Mouse (Mus musculus) forebrain, embryonic 11.5 days (tissue): ENCODE measurements around the gene Pax8. TPM values are rescaled to one million over a fixed set of nuclear protein-coding genes. Genes with fewer than 3 reads are reported as not detected.

Experiments used
- ATAC-seq: fragments of 200-750 bp; cut with Nextera tagmentation; replicated peaks from 2 replicates; pipeline ENCODE4 v1.8.0; 2017; ENCODE audit warnings: moderate TSS enrichment; ENCODE audit not compliant: low FRiP score
- DNase-seq: peaks from one replicate; pipeline ENCODE4 v3.0.0-alpha.2; 2017; ENCODE audit warnings: low spot score
- H3K27ac ChIP-seq: fragments of 300-500 bp; sonication (generic); 2 replicates; pipeline ENCODE4 v1.5.1; 2014; ENCODE audit warnings: low read depth, low read length
- H3K27me3 ChIP-seq: fragments of 300-500 bp; sonication (generic); 2 replicates; pipeline ENCODE4 v1.6.1; 2014; ENCODE audit warnings: mild to moderate bottlenecking, low read length, mixed read lengths; ENCODE audit not compliant: control insufficient read depth, insufficient read depth
- H3K36me3 ChIP-seq: fragments of 300-500 bp; sonication (generic); 2 replicates; pipeline ENCODE4 v1.6.1; 2014; ENCODE audit warnings: mild to moderate bottlenecking, low read length, moderate library complexity, mixed read lengths; ENCODE audit not compliant: control insufficient read depth, insufficient read depth
- H3K4me1 ChIP-seq: fragments of 300-500 bp; sonication (generic); replicated peaks from 2 replicates; pipeline ENCODE4 v1.6.1; 2014; ENCODE audit warnings: low read length, mixed read lengths; ENCODE audit not compliant: control insufficient read depth, insufficient read depth
- H3K4me2 ChIP-seq: fragments of 300-500 bp; sonication (generic); 2 replicates; pipeline ENCODE4 v1.6.1; 2014; ENCODE audit warnings: low read depth, mild to moderate bottlenecking, low read length, moderate library complexity, mixed read lengths; ENCODE audit not compliant: severe bottlenecking
- H3K4me3 ChIP-seq: fragments of 300-500 bp; sonication (generic); 2 replicates; pipeline ENCODE4 v1.5.1; 2014; ENCODE audit warnings: low read depth, low read length
- H3K9ac ChIP-seq: fragments of 300-500 bp; sonication (generic); 2 replicates; pipeline ENCODE4 v1.6.1; 2014; ENCODE audit warnings: low read length
- H3K9me3 ChIP-seq: fragments of 300-500 bp; sonication (generic); 2 replicates; pipeline ENCODE4 v1.6.1; 2016; ENCODE audit warnings: low read length, mixed read lengths; ENCODE audit not compliant: control insufficient read depth
- WGBS: fragments of 180-500 bp; shearing (Covaris S2); extraction: QIAGEN DNeasy Blood & Tissue Kit; methylation state at CpG from one replicate; pipeline ENCODE4 v1.1.7; 2014; 5-methylcytosine and 5-hydroxymethylcytosine counted together
- polyA plus RNA-seq: library from polyadenylated mRNA; unstranded; fragments of >200 nt; fragmentation: Nextera tagmentation; extraction: Ambion mirVana; gene quantifications from 2 replicates; pipeline ENCODE4 v1.2.1, GENCODE M21; 2014

The Pax8 gene
- polyA plus RNA-seq, 1 experiment from 2014 or later, result 0.79 TPM

DNA sequence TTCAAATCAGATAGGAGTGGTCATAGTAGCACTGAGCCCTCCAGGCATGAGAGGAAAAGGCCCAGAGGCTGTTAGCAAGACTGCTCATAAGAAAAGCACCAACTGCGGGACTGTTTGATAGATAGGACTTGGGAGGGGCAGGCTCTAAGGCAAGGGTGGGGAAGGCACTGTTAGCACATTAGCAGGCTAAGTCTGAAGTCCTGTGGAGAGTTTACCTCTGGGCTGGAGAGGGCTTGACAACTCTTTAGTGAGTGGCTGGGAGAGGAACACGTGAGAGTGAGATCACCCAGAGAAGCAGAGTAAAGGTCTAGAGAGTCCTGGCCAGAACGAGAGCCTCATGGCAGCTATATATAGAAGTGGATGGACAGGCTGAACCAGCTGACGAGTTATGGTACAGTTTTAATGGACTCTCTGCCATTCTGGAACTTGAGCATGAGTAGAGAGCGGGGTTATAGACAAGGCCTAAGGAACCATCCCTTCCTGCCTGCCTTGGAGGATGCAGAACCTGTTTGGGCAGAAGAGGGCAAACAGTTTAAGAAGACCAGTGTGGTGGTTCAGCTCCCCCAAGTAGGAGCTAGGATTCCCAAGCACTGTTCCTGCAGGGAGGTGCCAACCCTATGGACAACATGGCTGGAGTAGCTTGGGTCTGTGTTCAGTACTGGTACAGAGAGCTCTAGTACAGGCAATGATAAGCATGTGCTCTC is 96.5 kb downstream of the Pax8 start:
- Histone ChIP-seq H3K27me3 (no peaks in the 10 kb centered on the region), H3K4me3 (no peak overlapping the region), H3K4me2 (no peak overlapping the region), H3K36me3 (no peaks in the 10 kb centered on the region), H3K4me1 (no peaks in the 10 kb centered on the region), H3K27ac (no peak overlapping the region), H3K9ac (no peak overlapping the region), H3K9me3 (no peaks in the 10 kb centered on the region)
- no peak for ATAC-seq
- 78% methylated on average over 5 of the region's 5 CpGs for WGBS
- DNase-seq, result no peak

Other genes starting within 250 kb of the Pax8 start
- not detected in 2 replicates for gene Il1f5, start 198.6 kb downstream of the Pax8 start, polyA plus RNA-seq
- gene Il1f10, start 184.4 kb downstream of the Pax8 start, polyA plus RNA-seq, result not detected in 2 replicates
- not detected in 2 replicates for gene Il1rn, start 138.7 kb downstream of the Pax8 start, polyA plus RNA-seq
- gene Psd4, start 108.0 kb downstream of the Pax8 start, polyA plus RNA-seq, result 0.41 and 0.61 TPM in 2 replicates